Mouse (Mus musculus) cerebellum, postnatal 4 days (tissue): ENCODE results near the gene Gm45140.
"Not testable (repeated sequence)": the region's sequence is repeated elsewhere in the genome, so short reads cannot be mapped to it uniquely, and the experiment has no call there.

ENCODE experiments used
- DNase-seq, 2 experiments: peaks; one replicate each; pipeline ENCODE4 v3.0.0; 2022; ENCODE audit warnings: low spot score in 2 of 2, mixed read lengths in 1 of 2

The Gm45140 gene

GRCm38 (mm10) chr6:87776663-87777062 lies 58.9 kb downstream of the Gm45140 start:
- no peak for DNase-seq

GRCm38 (mm10) chr6:87775588-87776245 lies 59.9 kb downstream of the Gm45140 start:
- no peak for DNase-seq

GRCm38 (mm10) chr6:87774909-87775308 lies 60.7 kb downstream of the Gm45140 start:
- no peak for DNase-seq

- DNase-seq, result no peak
Measured at GRCm38 (mm10) chr6:87774466-87774865, 61.1 kb downstream of the Gm45140 start.

GRCm38 (mm10) chr6:87770626-87771025 lies 65.0 kb downstream of the Gm45140 start:
- no peak for DNase-seq

GRCm38 (mm10) chr6:87764296-87764695 lies 71.3 kb downstream of the Gm45140 start:
- DNase-seq, result not testable (repeated sequence)

- no peak for DNase-seq
Measured at GRCm38 (mm10) chr6:87763376-87764280, 72.0 kb downstream of the Gm45140 start.

GRCm38 (mm10) chr6:87762161-87762560 lies 73.4 kb downstream of the Gm45140 start:
- DNase-seq, result no peak

GRCm38 (mm10) chr6:87759850-87760249 lies 75.7 kb downstream of the Gm45140 start:
- DNase-seq, result no peak

- no peak for DNase-seq
Measured at GRCm38 (mm10) chr6:87759404-87759803, 76.2 kb downstream of the Gm45140 start.

- DNase-seq, result no peak
Measured at GRCm38 (mm10) chr6:87756896-87757295, 78.7 kb downstream of the Gm45140 start.

GRCm38 (mm10) chr6:87755196-87755595 lies 80.4 kb downstream of the Gm45140 start:
- DNase-seq, result no peak

GRCm38 (mm10) chr6:87751574-87751973 lies 84.0 kb downstream of the Gm45140 start:
- DNase-seq, result no peak

GRCm38 (mm10) chr6:87750184-87750910 lies 85.2 kb downstream of the Gm45140 start:
- DNase-seq, result no peak

- DNase-seq, result no peak
Measured at GRCm38 (mm10) chr6:87748531-87748930, 87.1 kb downstream of the Gm45140 start.

GRCm38 (mm10) chr6:87748078-87748477 lies 87.5 kb downstream of the Gm45140 start:
- DNase-seq, result no peak

- no peak for DNase-seq
Measured at GRCm38 (mm10) chr6:87746849-87747248, 88.7 kb downstream of the Gm45140 start.

- DNase-seq, result no peak
Measured at GRCm38 (mm10) chr6:87746059-87746458, 89.5 kb downstream of the Gm45140 start.

GRCm38 (mm10) chr6:87745301-87745700 lies 90.3 kb downstream of the Gm45140 start:
- DNase-seq, result no peak

- no peak for DNase-seq
Measured at GRCm38 (mm10) chr6:87744632-87745031, 91.0 kb downstream of the Gm45140 start.

- DNase-seq, result no peak
Measured at GRCm38 (mm10) chr6:87743281-87743680, 92.3 kb downstream of the Gm45140 start.

- no peak for DNase-seq
Measured at GRCm38 (mm10) chr6:87742804-87743203, 92.8 kb downstream of the Gm45140 start.
